Mouse (Mus musculus) kidney, adult 2 months (tissue): ENCODE measurements around the gene Slc44a5.

Source experiments
- CTCF ChIP-seq: fragments of 200-500 bp; conservative IDR thresholded peaks from 2 replicates; pipeline ENCODE4 v1.5.1; 2011; ENCODE audit warnings: low read depth, mild to moderate bottlenecking, control low read depth, low read length, moderate library complexity, mixed read lengths; ENCODE audit not compliant: insufficient read depth, insufficient read length
- POLR2A ChIP-seq: fragments of 200-500 bp; IDR thresholded peaks from one replicate; pipeline ENCODE4 v1.6.1; 2011; ENCODE audit warnings: low read depth, low read length, control low read depth

DNA sequence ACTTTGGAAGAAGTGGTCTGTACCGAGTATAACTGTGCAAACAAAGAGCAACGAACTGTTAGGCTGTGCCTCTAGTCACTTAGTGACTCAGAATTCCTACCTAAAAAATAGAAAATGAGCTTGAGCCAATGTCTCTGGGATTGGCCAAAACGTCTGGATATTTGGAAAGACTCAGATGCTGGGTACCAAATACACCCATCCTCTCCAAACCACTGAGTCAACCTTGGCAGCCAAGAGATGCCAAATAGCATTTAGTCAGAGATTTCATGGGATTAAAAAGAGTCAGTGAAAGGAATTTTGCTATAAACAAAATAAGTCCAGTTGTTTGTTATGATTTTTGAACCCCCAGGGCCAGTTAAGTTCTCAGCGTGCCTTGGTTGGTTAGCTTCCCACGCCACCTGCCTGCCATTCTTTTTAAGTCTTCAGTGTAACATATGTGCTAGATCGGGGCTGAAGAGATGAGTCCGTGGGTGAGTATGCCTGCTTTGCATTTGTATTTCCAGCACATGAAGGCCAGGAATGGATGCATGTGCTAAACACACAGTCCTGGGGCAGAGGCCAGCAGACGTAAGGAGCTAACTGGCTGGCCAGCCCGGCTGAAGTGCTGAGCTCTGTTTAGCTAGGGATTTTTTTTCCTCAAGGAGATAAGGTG is 320.7 kb downstream of the Slc44a5 start:
- TF ChIP-seq CTCF (no peak), POLR2A (no peak)
